Mouse (Mus musculus): ENCODE measurements around the gene Troap. TPM values are rescaled to one million over a fixed set of nuclear protein-coding genes. Genes with fewer than 3 reads are reported as not detected.
A peak's percentile ranks its signal among the peaks of the same experiment; 100 is the strongest.
"Not testable (repeated sequence)": the region's sequence is repeated elsewhere in the genome, so short reads cannot be mapped to it uniquely, and the experiment has no call there.

Troap gene
- total and polyA plus RNA-seq, 2 experiments from 2014 or later, result 4.5 to 10.5 TPM

DNA sequence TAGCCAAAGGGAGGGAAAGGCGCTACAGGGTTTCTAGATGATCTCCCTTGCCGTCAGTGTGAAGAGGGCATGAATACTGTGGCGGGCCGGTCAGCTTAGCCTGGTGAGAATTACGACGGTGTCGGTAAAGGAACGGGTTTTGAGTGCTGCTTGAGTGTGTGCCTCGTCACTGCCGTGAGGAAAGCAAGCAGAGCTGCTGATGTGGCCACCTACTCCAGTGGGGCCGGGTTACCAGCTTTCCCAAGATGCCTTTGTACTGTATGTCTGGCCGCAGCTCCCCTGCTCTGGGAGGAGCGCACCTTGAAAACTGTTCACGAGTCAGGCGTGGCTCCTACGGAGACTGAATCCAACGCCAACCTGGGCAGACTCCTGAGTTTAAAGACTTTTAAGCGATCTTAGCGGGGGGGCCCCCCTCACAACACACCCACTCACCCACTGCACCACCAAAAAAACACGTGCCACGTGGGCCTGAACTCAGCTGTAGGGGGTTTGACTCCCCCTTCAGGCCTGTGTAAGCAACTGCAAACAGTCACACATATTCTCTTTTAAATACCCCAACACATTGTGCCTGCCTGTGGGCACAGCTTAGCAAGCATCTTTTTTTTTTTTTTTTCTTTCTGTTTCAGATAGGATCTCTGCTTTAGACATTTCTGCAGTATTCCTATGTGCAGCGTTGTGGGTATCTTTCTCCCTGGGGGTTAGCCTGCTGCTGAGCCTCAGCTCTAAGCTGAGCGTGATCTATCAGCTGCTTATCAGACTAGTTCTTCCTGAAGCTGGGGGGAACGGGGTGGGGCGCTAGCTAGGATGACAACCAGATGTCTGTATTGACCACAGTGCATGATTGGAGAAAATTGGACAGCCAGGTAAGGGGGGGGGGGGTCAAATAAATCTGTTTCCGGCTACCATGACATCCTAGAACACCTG, 34.1 kb upstream of the Troap start:
- Histone ChIP-seq H3K9me3 (ENCODE audit: low read length) (no peaks in the 10 kb centered on the region), H3K27ac (no peak overlapping the region), H3K9ac (replicated peaks; ENCODE audit: low read length) (no peak overlapping the region), H3K36me3 (ENCODE audit: insufficient read depth, low read length) (no peaks in the 10 kb centered on the region), H3K4me1 (ENCODE audit: insufficient read depth, low read length) (0 out of 2 replicates have a peak, but pooled peaks cover 3% of the 10 kb centered on the region), H3K27me3 (ENCODE audit: insufficient read depth, low read length) (no peaks in the 10 kb centered on the region), H3K4me2 (ENCODE audit: low read depth, low read length) (0 out of 2 replicates have a peak overlapping the region, but pooled peaks have one; percentile 2), H3K4me3 (ENCODE audit: low read length) (no peak overlapping the region)
- WGBS, result 71% methylated on average over 26 of the region's 26 CpGs
- peak; percentile 48 for TF ChIP-seq CTCF (IDR thresholded peaks at IDR 0.05; ENCODE audit: low read depth)
- ATAC-seq (no peak), DNase-seq (ENCODE audit: low spot score) (peak; percentile 40)

DNA sequence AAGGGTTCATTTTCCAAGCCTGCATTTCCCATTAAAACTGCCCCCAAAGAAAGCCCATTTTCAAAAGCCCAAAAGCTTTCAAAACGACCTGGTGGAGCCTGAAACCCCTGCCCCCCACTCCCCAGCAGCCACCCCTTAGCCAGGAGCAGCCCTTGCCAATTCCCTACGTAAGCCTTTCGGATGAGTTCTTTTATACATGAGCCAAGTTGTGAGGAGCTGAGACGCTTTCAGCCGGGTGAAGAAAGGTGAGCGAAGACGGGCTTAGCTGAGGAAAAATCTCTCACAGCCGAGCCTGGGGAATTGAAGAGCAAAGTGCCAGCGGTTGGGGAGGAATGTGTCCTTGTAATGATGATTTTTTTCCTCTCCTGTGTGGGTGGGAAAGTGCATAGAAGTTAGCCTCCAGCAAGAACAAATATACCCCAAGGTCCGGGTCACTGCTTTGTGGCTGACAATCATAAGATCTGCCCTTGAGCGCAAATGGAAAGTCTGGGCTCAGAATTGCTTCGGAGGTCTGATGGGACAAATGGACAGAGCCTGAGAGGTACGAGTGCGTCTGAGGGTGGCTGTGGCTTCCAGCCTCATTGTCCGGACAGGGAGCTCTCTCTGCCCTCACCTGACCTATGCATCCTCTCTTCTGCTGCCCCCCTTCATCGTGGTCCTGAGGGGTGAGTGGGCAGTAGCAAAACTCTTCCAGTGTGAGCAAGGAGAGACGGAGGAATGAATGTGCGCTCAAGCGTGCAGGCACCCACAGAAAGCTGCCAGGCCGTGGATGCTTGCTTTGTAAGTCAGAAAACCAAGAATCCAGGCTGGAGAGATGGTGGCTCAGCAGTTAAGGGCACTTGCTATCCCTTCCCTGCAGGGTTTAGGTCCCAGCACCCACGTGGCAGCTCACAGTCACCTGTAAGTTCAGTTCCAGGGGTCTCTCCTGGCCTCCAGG, 33.2 kb upstream of the Troap start:
- DNase-seq (ENCODE audit: low spot score), result peak; percentile 39

DNA sequence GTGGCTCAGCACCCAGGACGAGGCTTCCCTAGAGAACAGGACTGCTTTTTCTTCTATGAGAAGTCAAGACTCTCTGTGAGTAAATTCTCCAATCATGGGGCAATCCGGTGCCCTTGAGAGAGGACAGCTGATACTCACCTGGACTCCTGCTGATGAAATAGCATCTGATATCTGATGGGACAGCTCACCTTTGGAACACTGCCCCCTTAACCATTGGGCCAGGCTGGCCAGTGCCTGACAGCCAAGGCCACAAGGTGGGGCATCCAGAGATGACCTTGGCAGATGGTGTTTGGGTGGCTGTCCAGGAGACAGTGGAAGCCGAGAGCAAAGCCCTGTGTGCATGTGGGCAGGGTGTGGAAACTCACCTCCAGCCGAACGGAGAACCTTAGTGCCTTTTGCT, 32.0 kb upstream of the Troap start:
- no peak overlapping the region for H3K4me3 ChIP-seq (ENCODE audit: low read length)
- DNase-seq (ENCODE audit: low spot score), result no peak
- H3K4me2 ChIP-seq (ENCODE audit: low read depth, low read length), result no peak overlapping the region
- H3K27me3 ChIP-seq (ENCODE audit: insufficient read depth, low read length), result no peaks in the 10 kb centered on the region
- WGBS, result 88% methylated on average over 5 of the region's 5 CpGs
- 0 out of 2 replicates have a peak, but pooled peaks cover 3% of the 10 kb centered on the region for H3K4me1 ChIP-seq (ENCODE audit: insufficient read depth, low read length)
- no peak overlapping the region for H3K9ac ChIP-seq (replicated peaks; ENCODE audit: low read length)
- no peaks in the 10 kb centered on the region for H3K36me3 ChIP-seq (ENCODE audit: insufficient read depth, low read length)
- H3K9me3 ChIP-seq (ENCODE audit: low read length), result no peaks in the 10 kb centered on the region
- no peak for ATAC-seq
- H3K27ac ChIP-seq, result no peak overlapping the region
- TF ChIP-seq CTCF (IDR thresholded peaks at IDR 0.05; ENCODE audit: low read depth), result no peak

More for the DNA sequence above, 33.2 kb upstream of the Troap start:
- WGBS, result 30% methylated on average over 21 of the region's 21 CpGs
- no peaks in the 10 kb centered on the region for H3K27me3 ChIP-seq (ENCODE audit: insufficient read depth, low read length)
- TF ChIP-seq CTCF (IDR thresholded peaks at IDR 0.05; ENCODE audit: low read depth), result no peak
- no peak overlapping the region for H3K27ac ChIP-seq
- H3K4me2 ChIP-seq (ENCODE audit: low read depth, low read length), result peak overlapping the region; percentile 2; the same call in 1 of the 2 replicates
- H3K4me1 ChIP-seq (ENCODE audit: insufficient read depth, low read length), result 0 out of 2 replicates have a peak, but pooled peaks cover 3% of the 10 kb centered on the region
- H3K36me3 ChIP-seq (ENCODE audit: insufficient read depth, low read length), result no peaks in the 10 kb centered on the region
- H3K9ac ChIP-seq (replicated peaks; ENCODE audit: low read length), result no peak overlapping the region
- no peak for ATAC-seq
- no peaks in the 10 kb centered on the region for H3K9me3 ChIP-seq (ENCODE audit: low read length)
- no peak overlapping the region for H3K4me3 ChIP-seq (ENCODE audit: low read length)

DNA sequence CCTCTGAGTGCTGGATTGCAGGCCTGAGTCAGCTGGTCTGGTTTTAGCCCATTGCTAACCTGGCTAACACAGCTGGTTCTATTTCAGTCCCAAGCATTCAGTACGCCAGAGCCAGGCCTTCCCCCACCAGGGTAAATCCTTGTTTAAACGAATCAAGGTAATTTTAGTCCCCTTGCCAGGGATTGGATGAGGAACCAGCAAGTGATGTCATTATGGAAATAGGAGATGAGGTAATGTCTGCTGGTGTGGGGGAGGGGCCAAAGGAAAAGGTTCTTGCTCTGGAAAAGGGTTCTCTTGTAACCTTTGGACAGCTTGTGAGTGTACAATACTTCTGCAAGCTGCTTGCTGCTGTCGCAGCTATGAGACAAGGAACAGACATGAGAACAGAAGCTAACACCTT, 29.5 kb upstream of the Troap start:
- no peak overlapping the region for H3K4me3 ChIP-seq (ENCODE audit: low read length)
- no peaks in the 10 kb centered on the region for H3K27me3 ChIP-seq (ENCODE audit: insufficient read depth, low read length)
- no peaks in the 10 kb centered on the region for H3K36me3 ChIP-seq (ENCODE audit: insufficient read depth, low read length)
- H3K9ac ChIP-seq (replicated peaks; ENCODE audit: low read length), result no peak overlapping the region
- no peak for DNase-seq (ENCODE audit: low spot score)
- H3K4me2 ChIP-seq (ENCODE audit: low read depth, low read length), result no peak overlapping the region
- no peak overlapping the region for H3K27ac ChIP-seq
- no peak for TF ChIP-seq CTCF (IDR thresholded peaks at IDR 0.05; ENCODE audit: low read depth)
- H3K9me3 ChIP-seq (ENCODE audit: low read length), result no peaks in the 10 kb centered on the region
- 57% methylated on average over 3 of the region's 3 CpGs for WGBS
- H3K4me1 ChIP-seq (ENCODE audit: insufficient read depth, low read length), result 0 out of 2 replicates have a peak, but pooled peaks cover 3% of the 10 kb centered on the region
- ATAC-seq, result no peak

DNA sequence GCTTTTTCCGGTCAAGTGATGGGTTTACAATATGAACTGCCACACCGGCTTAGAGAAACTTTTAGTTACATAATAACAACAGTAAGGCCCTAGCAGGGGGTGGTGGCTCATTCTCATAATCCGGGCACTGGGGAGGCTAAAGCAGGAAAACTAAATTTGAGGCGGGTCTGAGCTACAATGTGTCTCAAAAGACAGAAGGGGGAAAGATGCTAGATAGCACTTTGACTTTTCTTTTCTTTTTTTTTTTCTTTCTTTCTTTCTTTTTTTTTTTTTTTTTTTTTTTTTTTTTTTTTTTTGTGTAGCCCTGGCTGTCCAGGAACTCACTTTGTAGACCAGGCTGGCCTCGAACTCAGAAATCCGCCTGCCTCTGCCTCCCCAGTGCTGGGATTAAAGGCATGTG, 28.6 kb upstream of the Troap start:
- 83% methylated on average over 6 of the region's 6 CpGs for WGBS
- H3K4me1 ChIP-seq (ENCODE audit: insufficient read depth, low read length); H3K27ac ChIP-seq; DNase-seq (ENCODE audit: low spot score); ATAC-seq; H3K36me3 ChIP-seq (ENCODE audit: insufficient read depth, low read length); H3K4me2 ChIP-seq (ENCODE audit: low read depth, low read length); H3K9ac ChIP-seq (replicated peaks; ENCODE audit: low read length); H3K9me3 ChIP-seq (ENCODE audit: low read length); H3K27me3 ChIP-seq (ENCODE audit: insufficient read depth, low read length); H3K4me3 ChIP-seq (ENCODE audit: low read length): not testable (repeated sequence)

DNA sequence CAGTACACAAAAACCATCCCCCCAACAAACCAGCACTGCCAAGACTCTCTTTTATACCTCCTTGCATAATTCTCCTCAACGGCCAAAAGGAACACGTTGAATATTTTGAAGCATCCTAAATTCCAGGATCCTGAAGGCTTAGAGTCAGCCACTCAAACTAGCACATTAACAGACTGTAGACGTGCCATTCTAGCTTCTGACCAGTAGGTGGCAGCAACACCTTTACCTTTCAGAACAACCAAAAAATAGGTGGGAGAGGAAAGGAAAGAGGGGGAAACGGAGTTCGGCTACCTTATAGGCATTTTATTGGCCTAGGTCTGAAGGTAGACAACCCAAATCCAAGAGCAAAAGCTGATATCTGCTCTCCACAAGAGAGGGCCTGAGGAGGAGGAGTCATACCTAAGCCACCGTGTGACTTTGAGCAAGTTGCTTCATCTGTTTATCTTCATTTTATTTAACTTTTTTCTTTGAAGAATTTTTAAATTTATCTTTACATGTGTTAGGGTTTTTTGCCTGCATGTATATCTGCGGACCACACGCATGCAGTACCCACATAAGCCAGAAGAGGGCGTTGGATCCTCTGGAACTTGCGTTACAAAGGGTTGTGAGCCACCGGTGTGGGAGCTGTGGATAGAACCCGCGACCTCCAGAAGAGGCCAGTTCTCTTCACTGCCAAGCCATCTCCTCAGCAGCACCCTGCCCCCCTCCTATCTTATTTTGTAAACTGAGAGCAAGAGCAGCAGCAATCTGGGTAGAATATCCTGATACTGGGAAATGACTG, 24.7 kb upstream of the Troap start:
- H3K27ac ChIP-seq, result no peak overlapping the region

More for the DNA sequence above, 24.7 kb upstream of the Troap start:
- ATAC-seq (no peak), DNase-seq (ENCODE audit: low spot score) (peak; percentile 86)
- no peak overlapping the region for H3K4me2 ChIP-seq (ENCODE audit: low read depth, low read length)
- H3K9ac ChIP-seq (replicated peaks; ENCODE audit: low read length), result no peak overlapping the region
- peak; percentile 91 for TF ChIP-seq CTCF (IDR thresholded peaks at IDR 0.05; ENCODE audit: low read depth)
- no peaks in the 10 kb centered on the region for H3K4me1 ChIP-seq (ENCODE audit: insufficient read depth, low read length)
- no peaks in the 10 kb centered on the region for H3K36me3 ChIP-seq (ENCODE audit: insufficient read depth, low read length)
- 0 out of 2 replicates have a peak, but pooled peaks cover under 1% of the 10 kb centered on the region for H3K27me3 ChIP-seq (ENCODE audit: insufficient read depth, low read length)
- no peak overlapping the region for H3K4me3 ChIP-seq (ENCODE audit: low read length)
- WGBS, result 38% methylated on average over 13 of the region's 13 CpGs
- H3K9me3 ChIP-seq (ENCODE audit: low read length), result no peaks in the 10 kb centered on the region

All from hindbrain, postnatal 0 days (tissue).